Mouse (Mus musculus): ENCODE data around the gene Gpr18.

- TF ChIP-seq CTCF (IDR thresholded peaks at IDR 0.05; ENCODE audit: insufficient read depth, low read length) (no peak), POLR2A (IDR thresholded peaks at IDR 0.05; ENCODE audit: borderline replicate concordance, extremely low read depth, low read depth, low read length) (no peak)
Measured at GRCm38 (mm10) chr14:121949897-121950296, 34.3 kb upstream of the Gpr18 start.
